Mouse (Mus musculus) forelimb bud, embryonic 11.5 days (tissue): Measurements from ENCODE around the gene Plekhb2.

Experiments used
- DNase-seq: peaks from one replicate; pipeline ENCODE4 v3.0.0-alpha.2; 2012; ENCODE audit warnings: low read depth, low spot score

The Plekhb2 gene

DNA sequence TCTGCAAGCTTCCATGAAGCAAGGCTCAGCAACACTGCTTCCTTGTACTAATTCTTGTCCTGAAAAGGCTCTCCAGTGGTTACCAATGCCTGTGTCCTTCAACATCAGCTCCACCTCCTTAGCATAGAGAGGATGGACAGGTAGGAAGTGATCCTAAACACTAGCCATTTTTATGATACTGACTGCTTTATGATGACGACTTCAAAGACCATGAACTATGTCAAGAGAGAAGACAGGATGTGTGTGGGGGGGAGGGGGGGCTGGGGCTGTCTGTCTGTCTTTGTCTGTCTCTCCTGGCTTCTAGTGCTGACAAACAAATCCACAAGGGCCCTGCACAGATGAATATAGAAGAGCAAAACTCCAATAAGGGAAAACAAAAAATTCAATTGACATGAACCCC lies 18.4 kb upstream of the Plekhb2 start:
- no peak for DNase-seq

- DNase-seq, result no peak
Observed at GRCm38 (mm10) chr1:34834904-34835303, 14.9 kb upstream of the Plekhb2 start.

GRCm38 (mm10) chr1:34837951-34838689 lies 11.7 kb upstream of the Plekhb2 start:
- no peak for DNase-seq

DNA sequence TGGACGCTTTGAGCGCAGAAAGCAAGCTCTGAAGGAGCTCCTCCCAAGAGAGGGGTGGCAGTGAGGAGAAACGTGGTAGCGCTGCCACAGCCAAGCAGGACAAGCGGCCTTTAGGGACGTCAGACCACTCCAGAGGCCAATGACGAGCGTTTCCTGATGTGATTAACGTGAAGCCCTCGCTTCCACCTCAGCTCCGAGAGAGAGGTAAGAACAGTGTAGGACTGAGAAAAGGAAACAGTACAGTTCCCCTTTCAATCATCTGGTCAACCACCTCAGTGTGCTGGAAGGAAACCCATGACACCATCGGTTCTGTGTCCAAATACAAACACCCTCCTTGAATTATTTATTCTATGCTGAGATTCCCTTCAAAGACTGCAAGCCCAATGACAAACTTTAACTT lies 10.5 kb upstream of the Plekhb2 start:
- no peak for DNase-seq

DNA sequence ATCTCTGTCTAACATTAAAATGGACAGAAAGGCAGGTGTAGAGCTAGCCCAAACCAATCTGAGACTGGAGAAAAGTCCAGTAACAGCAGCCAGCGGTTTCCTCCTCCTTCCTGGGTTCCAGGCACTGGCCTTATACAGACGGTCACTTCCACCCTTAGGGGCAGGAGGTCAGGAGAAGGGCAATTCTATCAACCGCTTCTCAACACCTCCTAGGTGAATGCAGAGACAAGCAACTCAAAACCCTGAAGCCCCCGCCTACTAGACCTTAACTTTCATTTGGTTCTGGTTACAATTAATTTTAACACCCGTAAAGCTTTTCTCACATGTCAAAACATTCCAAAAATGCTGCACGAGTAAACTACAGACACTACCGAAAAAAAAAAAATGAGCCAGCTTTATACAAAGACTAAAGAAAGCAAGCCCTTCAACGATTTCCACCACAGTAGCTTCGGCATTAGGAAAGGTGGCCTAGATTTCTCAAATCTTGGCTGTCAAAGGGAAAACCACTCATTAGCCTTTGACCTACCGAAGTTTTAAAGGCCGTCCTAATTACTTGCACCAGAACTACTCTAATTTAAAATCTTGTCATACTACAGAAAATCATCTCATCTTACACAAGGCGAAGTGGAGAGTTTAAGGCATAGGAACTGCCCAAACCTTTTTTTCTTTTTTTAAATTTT lies 7.9 kb upstream of the Plekhb2 start:
- peak; percentile 21 for DNase-seq

DNA sequence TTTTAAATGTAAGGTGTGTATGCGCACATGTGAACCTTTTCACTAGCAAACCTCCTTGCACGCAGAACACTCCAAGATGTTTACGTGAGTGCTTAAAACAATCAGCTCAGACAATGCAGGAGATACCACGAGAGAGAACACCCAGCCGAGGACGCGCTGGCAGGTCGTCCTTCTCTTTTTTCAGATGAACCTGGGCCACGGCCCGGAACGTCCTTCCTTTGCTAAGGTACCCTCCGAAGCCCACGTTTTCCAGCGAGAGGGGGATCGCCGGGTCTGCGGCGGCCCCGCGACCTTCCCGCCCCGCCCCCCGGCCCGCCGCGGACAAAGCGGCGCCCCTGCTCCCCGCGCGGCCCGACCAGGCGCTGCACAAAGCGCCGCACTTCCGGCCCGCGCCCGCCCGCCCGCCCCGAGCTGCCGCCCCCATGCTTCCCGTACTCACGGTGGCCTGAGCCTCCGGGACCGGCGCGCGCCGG lies 7.4 kb upstream of the Plekhb2 start:
- DNase-seq, result peak; percentile 51

GRCm38 (mm10) chr1:34842887-34843618 lies 6.7 kb upstream of the Plekhb2 start, which contains the start of gene Fam168b:
TSS of gene Fam168b (minus strand) at chr1:34843065.
- peak; percentile 88 for DNase-seq

- no peak for DNase-seq
Observed at GRCm38 (mm10) chr1:34847070-34847469, 2.7 kb upstream of the Plekhb2 start.

DNA sequence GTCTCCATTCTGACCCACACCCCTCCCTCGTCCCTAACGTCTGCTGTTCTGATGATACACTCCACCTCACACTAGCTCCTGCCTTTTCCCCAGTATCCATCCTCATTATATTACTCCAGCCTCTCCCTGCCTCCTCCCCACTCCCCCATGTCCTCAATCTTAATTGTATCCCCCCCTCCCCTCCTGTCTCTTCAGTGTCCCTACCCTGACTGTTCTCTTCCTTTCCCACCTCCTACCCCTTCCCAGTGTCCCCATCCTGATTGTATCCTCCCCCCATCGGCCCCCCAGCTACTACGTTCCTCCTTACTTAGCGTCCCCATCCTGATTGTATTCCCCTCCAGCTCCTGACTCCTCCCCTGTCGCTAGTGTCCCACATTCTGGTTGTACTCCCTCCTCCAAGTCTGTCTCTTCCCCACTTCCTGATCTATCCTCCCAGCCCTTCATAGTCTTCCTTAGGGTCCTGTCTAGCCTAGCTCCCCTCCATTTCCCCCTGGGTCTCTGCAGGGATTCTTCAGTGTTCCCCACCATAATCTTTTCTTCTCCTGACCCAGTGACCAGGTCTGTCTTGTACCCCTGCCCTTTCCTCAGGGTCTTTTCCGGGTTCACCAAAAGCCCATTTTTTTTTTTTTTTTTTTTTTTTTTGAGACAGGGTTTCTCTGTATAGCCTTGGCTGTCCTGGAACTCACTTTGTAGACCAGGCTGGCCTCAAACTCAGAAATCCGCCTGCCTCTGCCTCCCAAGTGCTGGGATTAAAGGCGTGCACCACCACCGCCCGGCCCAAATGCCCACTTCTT lies 764 bp downstream of the Plekhb2 start:
- DNase-seq, result no peak

- DNase-seq, result no peak
Observed at GRCm38 (mm10) chr1:34851562-34851961, 1.8 kb downstream of the Plekhb2 start.

DNA sequence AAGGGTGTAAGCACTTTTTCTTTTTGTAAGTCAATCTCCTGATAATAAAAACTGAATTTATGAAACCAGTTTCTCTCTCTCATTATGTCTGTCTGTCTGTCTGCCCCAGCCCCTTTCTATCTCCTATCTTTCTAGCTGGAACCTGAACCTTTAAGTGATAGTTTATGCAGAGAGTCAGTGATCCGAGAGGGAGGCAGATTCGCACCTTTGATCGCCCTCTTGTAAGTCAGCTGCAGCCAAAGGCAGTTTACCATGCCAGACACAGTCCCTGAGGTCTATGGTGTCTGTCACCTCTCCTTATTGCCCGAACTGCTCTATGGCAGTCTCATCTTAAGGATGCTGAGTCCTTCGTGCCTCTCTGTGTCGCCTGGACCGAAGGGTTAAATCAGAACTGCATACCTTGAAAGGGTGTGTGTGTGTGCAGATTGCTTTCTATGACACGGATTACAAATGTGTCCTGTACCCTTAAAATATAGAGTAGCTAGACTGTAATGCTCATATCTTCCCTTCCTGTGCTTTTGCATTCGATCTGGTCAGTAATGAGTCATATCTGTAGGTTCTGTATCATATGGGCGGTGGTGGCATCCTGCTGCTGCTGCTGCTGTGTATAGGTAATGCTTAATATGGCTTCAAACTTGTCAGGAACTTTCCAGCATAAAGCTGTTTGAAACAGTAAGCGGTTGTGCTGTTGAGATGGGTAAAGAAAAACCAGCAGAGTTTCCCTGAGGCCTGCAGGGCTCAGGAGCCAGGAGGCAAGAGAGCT lies 2.5 kb downstream of the Plekhb2 start:
- no peak for DNase-seq

DNA sequence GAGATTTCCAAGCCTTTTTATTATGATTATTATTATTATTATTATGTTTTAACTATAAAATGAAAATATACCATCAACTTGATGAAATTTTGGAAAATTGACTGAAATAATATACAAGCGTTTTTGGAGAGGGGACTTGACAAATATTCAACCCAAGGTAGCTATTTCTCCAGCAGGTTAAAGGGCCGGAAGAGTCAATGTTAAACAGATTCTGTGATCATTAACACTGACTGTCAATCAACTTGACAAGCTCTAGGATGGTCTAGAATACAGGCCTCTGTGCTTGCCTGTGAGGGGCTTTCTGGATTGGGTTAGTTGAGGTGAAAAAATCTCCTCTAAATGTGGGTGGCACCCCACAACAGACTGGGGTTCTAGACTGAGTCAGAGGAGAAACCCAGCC lies 4.0 kb downstream of the Plekhb2 start:
- DNase-seq, result no peak

- DNase-seq, result no peak
Observed at GRCm38 (mm10) chr1:34855056-34855739, 5.4 kb downstream of the Plekhb2 start.

GRCm38 (mm10) chr1:34858671-34859070 lies 8.9 kb downstream of the Plekhb2 start:
- DNase-seq, result no peak

- no peak for DNase-seq
Observed at GRCm38 (mm10) chr1:34859761-34860160, 10.0 kb downstream of the Plekhb2 start.

DNA sequence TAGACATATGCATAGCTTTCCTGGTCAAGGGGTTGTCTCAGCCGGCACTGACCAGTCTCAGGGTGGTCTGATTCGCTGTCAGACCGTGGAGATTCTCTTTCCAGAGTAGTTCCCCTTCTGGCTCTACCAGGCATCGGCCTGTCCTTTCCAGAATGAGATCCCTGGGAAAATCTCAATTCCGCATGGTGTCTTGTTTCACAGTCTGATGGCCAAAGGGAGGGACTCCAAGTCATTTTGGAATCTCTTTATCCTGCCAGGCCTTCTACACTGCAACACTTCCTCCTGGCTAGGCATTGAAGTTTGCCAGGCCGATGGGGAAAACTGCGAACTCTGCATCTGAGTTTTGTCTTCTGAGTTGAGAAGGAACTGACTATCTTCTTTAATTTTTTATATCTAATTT lies 10.4 kb downstream of the Plekhb2 start:
- DNase-seq, result no peak

DNA sequence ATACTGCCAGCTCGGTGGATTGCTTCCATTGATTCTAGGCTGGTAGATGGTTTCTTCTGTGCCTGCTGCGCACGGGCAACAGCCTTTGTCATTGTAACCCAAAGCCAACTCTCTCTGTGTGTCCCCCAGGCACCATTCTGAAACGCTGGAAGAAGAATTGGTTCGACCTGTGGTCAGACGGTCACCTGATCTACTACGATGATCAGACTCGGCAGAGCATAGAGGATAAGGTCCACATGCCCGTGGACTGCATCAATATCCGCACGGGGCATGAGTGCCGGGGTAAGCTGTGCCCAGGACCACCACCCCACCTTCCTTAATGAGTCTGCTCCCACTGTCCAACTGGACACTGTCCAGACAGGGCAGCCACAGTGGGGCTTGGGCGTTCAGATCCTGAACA lies 13.1 kb downstream of the Plekhb2 start:
- no peak for DNase-seq

- no peak for DNase-seq
Observed at GRCm38 (mm10) chr1:34863323-34863722, 13.5 kb downstream of the Plekhb2 start.

DNA sequence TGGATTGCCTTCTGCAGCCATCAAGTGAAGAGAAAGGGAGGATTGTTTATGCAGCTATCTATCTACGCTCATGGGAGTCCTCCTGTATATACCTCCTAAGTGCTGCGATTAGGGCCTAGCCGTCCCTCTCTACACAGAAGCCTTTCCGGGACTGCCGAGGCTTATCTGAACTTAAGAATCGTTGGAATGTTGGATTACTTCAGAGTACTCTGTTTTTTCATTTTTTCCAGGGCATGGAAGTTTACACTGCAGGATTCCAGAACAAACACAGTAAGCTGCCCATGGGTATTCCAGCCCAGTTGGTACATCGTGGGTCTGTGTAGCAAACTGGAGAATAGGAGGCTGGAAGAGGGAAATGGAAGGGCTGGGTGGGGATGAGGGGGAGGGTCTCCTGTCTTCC lies 14.5 kb downstream of the Plekhb2 start:
- DNase-seq, result no peak

DNA sequence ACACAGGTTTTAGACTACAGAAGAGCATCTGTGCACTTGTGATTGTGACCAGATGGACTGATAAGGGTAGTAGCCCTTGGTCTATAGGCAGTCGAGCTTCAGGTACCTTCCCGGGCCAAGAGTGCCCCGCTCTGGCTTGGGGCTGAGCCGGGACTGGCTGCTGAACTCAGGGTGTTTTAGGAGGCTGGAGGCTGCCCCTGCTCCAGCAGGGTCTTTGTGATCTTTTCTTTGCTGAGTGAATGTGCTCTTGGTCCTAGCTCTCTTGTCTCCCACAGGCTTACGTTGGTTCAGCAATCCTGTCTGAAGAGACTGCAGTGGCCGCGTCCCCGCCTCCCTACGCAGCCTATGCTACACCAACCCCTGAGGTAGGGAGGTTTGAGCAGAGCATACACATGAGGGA lies 16.1 kb downstream of the Plekhb2 start:
- no peak for DNase-seq
